Mouse (Mus musculus): ENCODE results near the gene Rgs7. TPM values are rescaled to one million over a fixed set of nuclear protein-coding genes. Genes with fewer than 3 reads are reported as not detected.

Gene Rgs7
- 1.8 and 2.7 TPM in 2 replicates for polyA plus RNA-seq (2016; fragmentation: Nextera tagmentation; extraction: Ambion mirVana)

GRCm38 (mm10) chr1:175491861-175492682, at the start of gene Rgs7:
Rgs7 (minus strand) TSS chr1:175492500.
- Histone ChIP-seq H3K4me1 (peaks cover 17% of the 10 kb centered on the region), H3K4me3 (peak within 1 kb of the TSS; percentile 82), H3K36me3 (no peaks in the 10 kb centered on the region), H3K27me3 (ENCODE audit: low read depth, poor library complexity, severe bottlenecking) (peaks cover 41% of the 10 kb centered on the region), H3K27ac (replicated peaks) (peak within 1 kb of the TSS; percentile 83), H3K9me3 (replicated peaks) (no peaks in the 10 kb centered on the region)
- peak; percentile 74 for DNase-seq (ENCODE audit: low spot score)
- under 1% methylated on average over 68 of the region's 82 CpGs for WGBS

- no peak overlapping the region for H3K4me3 ChIP-seq
- no peaks in the 10 kb centered on the region for H3K9me3 ChIP-seq (replicated peaks)
- no peak for DNase-seq (ENCODE audit: low spot score)
- H3K36me3 ChIP-seq, result no peaks in the 10 kb centered on the region
- H3K27me3 ChIP-seq (ENCODE audit: low read depth, poor library complexity, severe bottlenecking), result no peaks in the 10 kb centered on the region
- no peak overlapping the region for H3K27ac ChIP-seq (replicated peaks)
- WGBS, result 91% methylated on average over 5 of the region's 5 CpGs
- no peaks in the 10 kb centered on the region for H3K4me1 ChIP-seq
Observed at GRCm38 (mm10) chr1:175540700-175541099, 48.4 kb upstream of the Rgs7 start.

GRCm38 (mm10) chr1:175537321-175537720, 45.0 kb upstream of the Rgs7 start:
- no peaks in the 10 kb centered on the region for H3K4me1 ChIP-seq
- DNase-seq (ENCODE audit: low spot score), result no peak
- no peak overlapping the region for H3K4me3 ChIP-seq
- H3K36me3 ChIP-seq, result no peaks in the 10 kb centered on the region
- H3K27me3 ChIP-seq (ENCODE audit: low read depth, poor library complexity, severe bottlenecking), result no peaks in the 10 kb centered on the region
- 87% methylated on average over 1 of the region's 1 CpGs for WGBS
- H3K9me3 ChIP-seq (replicated peaks), result no peaks in the 10 kb centered on the region
- H3K27ac ChIP-seq (replicated peaks), result no peak overlapping the region

GRCm38 (mm10) chr1:175529858-175530257, 37.6 kb upstream of the Rgs7 start:
- no peaks in the 10 kb centered on the region for H3K27me3 ChIP-seq (ENCODE audit: low read depth, poor library complexity, severe bottlenecking)
- DNase-seq (ENCODE audit: low spot score), result no peak
- no peaks in the 10 kb centered on the region for H3K36me3 ChIP-seq
- no peak overlapping the region for H3K27ac ChIP-seq (replicated peaks)
- 81% methylated on average over 1 of the region's 1 CpGs for WGBS
- no peak overlapping the region for H3K4me3 ChIP-seq
- no peaks in the 10 kb centered on the region for H3K9me3 ChIP-seq (replicated peaks)
- H3K4me1 ChIP-seq, result no peaks in the 10 kb centered on the region

GRCm38 (mm10) chr1:175524626-175525294, 32.5 kb upstream of the Rgs7 start:
- Histone ChIP-seq H3K9me3 (replicated peaks) (no peaks in the 10 kb centered on the region), H3K4me3 (no peak overlapping the region), H3K4me1 (no peaks in the 10 kb centered on the region), H3K27ac (replicated peaks) (no peak overlapping the region), H3K27me3 (ENCODE audit: low read depth, poor library complexity, severe bottlenecking) (no peaks in the 10 kb centered on the region), H3K36me3 (no peaks in the 10 kb centered on the region)
- WGBS, result 83% methylated on average over 3 of the region's 3 CpGs
- no peak for DNase-seq (ENCODE audit: low spot score)

GRCm38 (mm10) chr1:175523572-175523971, 31.3 kb upstream of the Rgs7 start:
- DNase-seq (ENCODE audit: low spot score), result no peak
- H3K27ac ChIP-seq (replicated peaks), result no peak overlapping the region
- H3K4me1 ChIP-seq, result no peaks in the 10 kb centered on the region
- no peaks in the 10 kb centered on the region for H3K36me3 ChIP-seq
- no peaks in the 10 kb centered on the region for H3K27me3 ChIP-seq (ENCODE audit: low read depth, poor library complexity, severe bottlenecking)
- no peak overlapping the region for H3K4me3 ChIP-seq
- H3K9me3 ChIP-seq (replicated peaks), result no peaks in the 10 kb centered on the region
- WGBS, result 87% methylated on average over 2 of the region's 2 CpGs

GRCm38 (mm10) chr1:175514543-175514942, 22.2 kb upstream of the Rgs7 start:
- 81% methylated on average over 2 of the region's 2 CpGs for WGBS
- no peak for DNase-seq (ENCODE audit: low spot score)
- H3K27me3 ChIP-seq (ENCODE audit: low read depth, poor library complexity, severe bottlenecking), result no peaks in the 10 kb centered on the region
- no peak overlapping the region for H3K27ac ChIP-seq (replicated peaks)
- no peaks in the 10 kb centered on the region for H3K36me3 ChIP-seq
- no peaks in the 10 kb centered on the region for H3K4me1 ChIP-seq
- H3K4me3 ChIP-seq, result no peak overlapping the region
- no peaks in the 10 kb centered on the region for H3K9me3 ChIP-seq (replicated peaks)

GRCm38 (mm10) chr1:175512173-175512572, 19.9 kb upstream of the Rgs7 start:
- Histone ChIP-seq H3K27ac (replicated peaks) (no peak overlapping the region), H3K27me3 (ENCODE audit: low read depth, poor library complexity, severe bottlenecking) (no peaks in the 10 kb centered on the region), H3K36me3 (no peaks in the 10 kb centered on the region), H3K9me3 (replicated peaks) (no peaks in the 10 kb centered on the region), H3K4me3 (no peak overlapping the region), H3K4me1 (no peaks in the 10 kb centered on the region)
- WGBS, result 82% methylated on average over 3 of the region's 3 CpGs
- no peak for DNase-seq (ENCODE audit: low spot score)

GRCm38 (mm10) chr1:175509989-175510388, 17.7 kb upstream of the Rgs7 start:
- Histone ChIP-seq H3K9me3 (replicated peaks) (no peaks in the 10 kb centered on the region), H3K4me3 (no peak overlapping the region), H3K27ac (replicated peaks) (no peak overlapping the region), H3K36me3 (no peaks in the 10 kb centered on the region), H3K4me1 (no peaks in the 10 kb centered on the region), H3K27me3 (ENCODE audit: low read depth, poor library complexity, severe bottlenecking) (no peaks in the 10 kb centered on the region)
- DNase-seq (ENCODE audit: low spot score), result no peak
- WGBS, result 82% methylated on average over 3 of the region's 3 CpGs

- Histone ChIP-seq H3K27ac (replicated peaks) (peak overlapping the region; percentile 83), H3K9me3 (replicated peaks) (no peaks in the 10 kb centered on the region), H3K4me1 (peaks cover 17% of the 10 kb centered on the region), H3K36me3 (no peaks in the 10 kb centered on the region), H3K4me3 (peak overlapping the region; percentile 82), H3K27me3 (ENCODE audit: low read depth, poor library complexity, severe bottlenecking) (peaks cover 41% of the 10 kb centered on the region)
- 1% methylated on average over 11 of the region's 11 CpGs for WGBS
- DNase-seq (ENCODE audit: low spot score), result no peak
Observed at GRCm38 (mm10) chr1:175492683-175493043, 363 bp upstream of the Rgs7 start.

- peak overlapping the region; percentile 82 for H3K4me3 ChIP-seq
- H3K36me3 ChIP-seq, result no peaks in the 10 kb centered on the region
- H3K9me3 ChIP-seq (replicated peaks), result no peaks in the 10 kb centered on the region
- H3K27me3 ChIP-seq (ENCODE audit: low read depth, poor library complexity, severe bottlenecking), result peaks cover 41% of the 10 kb centered on the region
- H3K4me1 ChIP-seq, result peaks cover 17% of the 10 kb centered on the region
- H3K27ac ChIP-seq (replicated peaks), result no peak overlapping the region; the same call in 1 of the 2 replicates
- no peak for DNase-seq (ENCODE audit: low spot score)
- WGBS, result 12% methylated on average over 6 of the region's 6 CpGs
Observed at GRCm38 (mm10) chr1:175491511-175491860, 814 bp downstream of the Rgs7 start.

- peaks cover 6% of the 10 kb centered on the region for H3K27me3 ChIP-seq (ENCODE audit: low read depth, poor library complexity, severe bottlenecking)
- 85% methylated on average over 4 of the region's 4 CpGs for WGBS
- peaks cover 12% of the 10 kb centered on the region for H3K4me1 ChIP-seq
- H3K36me3 ChIP-seq, result no peaks in the 10 kb centered on the region
- no peak overlapping the region for H3K27ac ChIP-seq (replicated peaks)
- H3K4me3 ChIP-seq, result no peak overlapping the region
- H3K9me3 ChIP-seq (replicated peaks), result no peaks in the 10 kb centered on the region
- DNase-seq (ENCODE audit: low spot score), result no peak
Observed at GRCm38 (mm10) chr1:175485109-175485508, 7.2 kb downstream of the Rgs7 start.

- H3K4me3 ChIP-seq, result no peak overlapping the region
- H3K27me3 ChIP-seq (ENCODE audit: low read depth, poor library complexity, severe bottlenecking), result no peaks in the 10 kb centered on the region
- H3K36me3 ChIP-seq, result no peaks in the 10 kb centered on the region
- H3K9me3 ChIP-seq (replicated peaks), result no peaks in the 10 kb centered on the region
- WGBS, result 87% methylated on average over 5 of the region's 5 CpGs
- H3K27ac ChIP-seq (replicated peaks), result no peak overlapping the region
- no peak for DNase-seq (ENCODE audit: low spot score)
- H3K4me1 ChIP-seq, result peaks cover 10% of the 10 kb centered on the region
Observed at GRCm38 (mm10) chr1:175473060-175473459, 19.2 kb downstream of the Rgs7 start.

Data from midbrain, embryonic 10.5 days (tissue).